Mouse (Mus musculus): ENCODE measurements around the gene Mdga1.

GRCm38 (mm10) chr17:29854835-29855234, 115.1 kb downstream of the Mdga1 start:
- no peak for TF ChIP-seq CTCF (IDR thresholded peaks at IDR 0.05; ENCODE audit: control insufficient read depth, insufficient read depth, low read length)
- no peak for TF ChIP-seq POLR2A (IDR thresholded peaks at IDR 0.05; ENCODE audit: borderline replicate concordance, control insufficient read depth, low read depth, low read length)
